Mouse (Mus musculus): ENCODE results near the gene Gm1043. TPM values are rescaled to one million over a fixed set of nuclear protein-coding genes. Genes with fewer than 3 reads are reported as not detected.

The Gm1043 gene
- polyA plus RNA-seq, 1 experiment from 2014 or later: 0.03 TPM

DNA sequence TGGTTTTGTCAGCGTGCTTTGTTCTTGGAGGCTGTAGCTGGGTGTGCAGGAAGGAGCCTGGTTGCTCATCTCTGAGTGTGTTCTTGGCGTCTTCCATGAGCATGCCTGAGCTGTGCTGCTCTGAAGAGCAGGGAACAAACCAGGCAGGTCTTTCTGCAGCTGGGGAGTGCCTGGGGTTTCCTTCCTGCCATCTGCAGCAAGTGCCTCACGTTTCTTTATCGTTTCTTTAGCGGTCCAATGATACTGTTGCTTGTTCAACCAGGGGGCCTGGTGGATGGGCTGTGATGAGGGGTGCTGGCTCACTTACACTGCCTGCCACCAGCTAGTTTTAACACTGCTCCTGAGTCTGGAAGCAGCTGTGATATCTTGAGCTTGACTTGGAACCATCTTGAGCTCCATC, 38.4 kb upstream of the Gm1043 start:
- Histone ChIP-seq H3K27me3 (replicated peaks; ENCODE audit: control insufficient read depth, insufficient read depth, low read length) (no peaks in the 10 kb centered on the region), H3K4me1 (ENCODE audit: control insufficient read depth, insufficient read depth, low read length) (no peaks in the 10 kb centered on the region), H3K36me3 (ENCODE audit: control insufficient read depth, insufficient read depth, low read length) (no peaks in the 10 kb centered on the region), H3K4me2 (ENCODE audit: low read depth, low read length) (no peak overlapping the region), H3K27ac (replicated peaks; ENCODE audit: low read depth, low read length) (no peak overlapping the region), H3K9me3 (ENCODE audit: control insufficient read depth, low read length) (no peaks in the 10 kb centered on the region), H3K9ac (ENCODE audit: low read depth, low read length) (no peak overlapping the region), H3K4me3 (ENCODE audit: low read depth, low read length) (no peak overlapping the region)
- ATAC-seq (ENCODE audit: low read depth) (no peak), DNase-seq (ENCODE audit: low spot score) (no peak)
- 57% methylated on average over 5 of the region's 5 CpGs for WGBS

- Histone ChIP-seq H3K9me3 (ENCODE audit: control insufficient read depth, low read length) (no peaks in the 10 kb centered on the region), H3K36me3 (ENCODE audit: control insufficient read depth, insufficient read depth, low read length) (no peaks in the 10 kb centered on the region), H3K4me2 (ENCODE audit: low read depth, low read length) (no peak overlapping the region), H3K27ac (replicated peaks; ENCODE audit: low read depth, low read length) (no peak overlapping the region), H3K4me3 (ENCODE audit: low read depth, low read length) (no peak overlapping the region), H3K9ac (ENCODE audit: low read depth, low read length) (no peak overlapping the region), H3K27me3 (replicated peaks; ENCODE audit: control insufficient read depth, insufficient read depth, low read length) (no peaks in the 10 kb centered on the region), H3K4me1 (ENCODE audit: control insufficient read depth, insufficient read depth, low read length) (no peaks in the 10 kb centered on the region)
- WGBS: 42% methylated on average over 11 of the region's 17 CpGs
- ATAC-seq (ENCODE audit: low read depth) (no peak), DNase-seq (ENCODE audit: low spot score) (no peak)
Measured at GRCm38 (mm10) chr5:37047206-37047915, 37.8 kb upstream of the Gm1043 start.

GRCm38 (mm10) chr5:37047992-37048391, 37.2 kb upstream of the Gm1043 start:
- 66% methylated on average over 7 of the region's 7 CpGs for WGBS
- H3K4me3 ChIP-seq (ENCODE audit: low read depth, low read length): no peak overlapping the region
- no peaks in the 10 kb centered on the region for H3K9me3 ChIP-seq (ENCODE audit: control insufficient read depth, low read length)
- ATAC-seq (ENCODE audit: low read depth) (no peak), DNase-seq (ENCODE audit: low spot score) (no peak)
- H3K9ac ChIP-seq (ENCODE audit: low read depth, low read length): no peak overlapping the region
- no peaks in the 10 kb centered on the region for H3K36me3 ChIP-seq (ENCODE audit: control insufficient read depth, insufficient read depth, low read length)
- H3K27ac ChIP-seq (replicated peaks; ENCODE audit: low read depth, low read length): no peak overlapping the region
- no peak overlapping the region for H3K4me2 ChIP-seq (ENCODE audit: low read depth, low read length)
- H3K27me3 ChIP-seq (replicated peaks; ENCODE audit: control insufficient read depth, insufficient read depth, low read length): no peaks in the 10 kb centered on the region
- no peaks in the 10 kb centered on the region for H3K4me1 ChIP-seq (ENCODE audit: control insufficient read depth, insufficient read depth, low read length)

GRCm38 (mm10) chr5:37049111-37049510, 36.1 kb upstream of the Gm1043 start:
- no peaks in the 10 kb centered on the region for H3K36me3 ChIP-seq (ENCODE audit: control insufficient read depth, insufficient read depth, low read length)
- no peak overlapping the region for H3K4me3 ChIP-seq (ENCODE audit: low read depth, low read length)
- no peaks in the 10 kb centered on the region for H3K4me1 ChIP-seq (ENCODE audit: control insufficient read depth, insufficient read depth, low read length)
- ATAC-seq (ENCODE audit: low read depth): no peak
- no peak overlapping the region for H3K4me2 ChIP-seq (ENCODE audit: low read depth, low read length)
- no peak overlapping the region for H3K9ac ChIP-seq (ENCODE audit: low read depth, low read length)
- 83% methylated on average over 2 of the region's 2 CpGs for WGBS
- no peaks in the 10 kb centered on the region for H3K27me3 ChIP-seq (replicated peaks; ENCODE audit: control insufficient read depth, insufficient read depth, low read length)
- DNase-seq (ENCODE audit: low spot score): no peak
- no peaks in the 10 kb centered on the region for H3K9me3 ChIP-seq (ENCODE audit: control insufficient read depth, low read length)
- no peak overlapping the region for H3K27ac ChIP-seq (replicated peaks; ENCODE audit: low read depth, low read length)

DNA sequence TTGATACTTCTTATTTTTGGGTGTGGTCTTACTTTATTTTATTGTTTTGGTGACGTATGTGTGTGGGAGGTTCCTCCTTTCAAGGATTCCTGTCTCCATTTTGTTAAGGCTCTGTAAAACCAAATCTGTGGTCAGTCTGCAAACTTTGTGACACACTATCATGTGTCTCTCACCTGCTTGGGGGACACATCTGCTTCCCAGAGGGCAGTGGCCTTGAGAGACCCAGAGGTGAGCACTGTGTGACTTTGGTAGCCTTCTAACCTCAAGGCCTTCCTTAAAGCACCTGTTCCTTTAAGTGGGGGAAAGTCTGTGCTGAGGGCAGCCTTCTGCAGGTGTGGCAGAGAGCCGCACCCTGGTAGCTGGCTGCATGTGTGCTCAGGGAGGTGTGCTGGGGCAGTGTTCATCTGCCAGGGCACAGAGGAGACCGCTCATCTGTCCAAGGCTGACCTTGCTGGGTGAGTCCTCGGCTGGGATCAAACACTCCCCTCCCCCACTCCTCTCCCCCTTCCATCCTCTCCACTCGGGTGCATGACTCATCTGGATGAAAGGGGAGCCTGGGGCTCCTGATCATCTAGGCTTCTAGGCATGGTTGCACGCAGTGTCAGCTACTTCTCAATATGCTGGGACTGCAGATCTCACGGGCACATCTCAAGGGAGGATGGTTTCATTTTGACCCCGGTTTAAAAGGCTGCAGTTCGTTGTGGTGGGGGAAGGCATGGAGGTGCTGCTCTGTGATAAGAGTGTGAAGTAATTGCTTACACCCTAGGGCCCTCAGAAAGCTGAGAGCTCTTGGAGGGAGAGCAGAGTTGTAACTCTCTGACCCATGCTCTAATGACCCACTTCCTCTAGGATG, 34.4 kb upstream of the Gm1043 start:
- Histone ChIP-seq H3K4me2 (ENCODE audit: low read depth, low read length) (no peak overlapping the region), H3K9ac (ENCODE audit: low read depth, low read length) (no peak overlapping the region), H3K9me3 (ENCODE audit: control insufficient read depth, low read length) (no peaks in the 10 kb centered on the region), H3K4me3 (ENCODE audit: low read depth, low read length) (no peak overlapping the region), H3K27me3 (replicated peaks; ENCODE audit: control insufficient read depth, insufficient read depth, low read length) (no peaks in the 10 kb centered on the region), H3K27ac (replicated peaks; ENCODE audit: low read depth, low read length) (no peak overlapping the region), H3K36me3 (ENCODE audit: control insufficient read depth, insufficient read depth, low read length) (no peaks in the 10 kb centered on the region), H3K4me1 (ENCODE audit: control insufficient read depth, insufficient read depth, low read length) (no peaks in the 10 kb centered on the region)
- 39% methylated on average over 9 of the region's 9 CpGs for WGBS
- ATAC-seq (ENCODE audit: low read depth): no peak
- no peak for DNase-seq (ENCODE audit: low spot score)

- H3K4me1 ChIP-seq (ENCODE audit: control insufficient read depth, insufficient read depth, low read length): no peaks in the 10 kb centered on the region
- DNase-seq (ENCODE audit: low spot score) (no peak), ATAC-seq (ENCODE audit: low read depth) (no peak)
- H3K36me3 ChIP-seq (ENCODE audit: control insufficient read depth, insufficient read depth, low read length): no peaks in the 10 kb centered on the region
- H3K27me3 ChIP-seq (replicated peaks; ENCODE audit: control insufficient read depth, insufficient read depth, low read length): no peaks in the 10 kb centered on the region
- no peak overlapping the region for H3K9ac ChIP-seq (ENCODE audit: low read depth, low read length)
- no peaks in the 10 kb centered on the region for H3K9me3 ChIP-seq (ENCODE audit: control insufficient read depth, low read length)
- H3K4me3 ChIP-seq (ENCODE audit: low read depth, low read length): no peak overlapping the region
- 79% methylated on average over 16 of the region's 16 CpGs for WGBS
- H3K4me2 ChIP-seq (ENCODE audit: low read depth, low read length): no peak overlapping the region
- H3K27ac ChIP-seq (replicated peaks; ENCODE audit: low read depth, low read length): no peak overlapping the region
Measured at GRCm38 (mm10) chr5:37051374-37052100, 33.6 kb upstream of the Gm1043 start.

- ATAC-seq (ENCODE audit: low read depth): no peak
- H3K27ac ChIP-seq (replicated peaks; ENCODE audit: low read depth, low read length): no peak overlapping the region
- H3K4me2 ChIP-seq (ENCODE audit: low read depth, low read length): no peak overlapping the region
- no peaks in the 10 kb centered on the region for H3K4me1 ChIP-seq (ENCODE audit: control insufficient read depth, insufficient read depth, low read length)
- H3K36me3 ChIP-seq (ENCODE audit: control insufficient read depth, insufficient read depth, low read length): no peaks in the 10 kb centered on the region
- WGBS: 79% methylated on average over 5 of the region's 5 CpGs
- H3K9ac ChIP-seq (ENCODE audit: low read depth, low read length): no peak overlapping the region
- no peak overlapping the region for H3K4me3 ChIP-seq (ENCODE audit: low read depth, low read length)
- H3K27me3 ChIP-seq (replicated peaks; ENCODE audit: control insufficient read depth, insufficient read depth, low read length): no peaks in the 10 kb centered on the region
- no peaks in the 10 kb centered on the region for H3K9me3 ChIP-seq (ENCODE audit: control insufficient read depth, low read length)
- no peak for DNase-seq (ENCODE audit: low spot score)
Measured at GRCm38 (mm10) chr5:37052846-37053245, 32.3 kb upstream of the Gm1043 start.

DNA sequence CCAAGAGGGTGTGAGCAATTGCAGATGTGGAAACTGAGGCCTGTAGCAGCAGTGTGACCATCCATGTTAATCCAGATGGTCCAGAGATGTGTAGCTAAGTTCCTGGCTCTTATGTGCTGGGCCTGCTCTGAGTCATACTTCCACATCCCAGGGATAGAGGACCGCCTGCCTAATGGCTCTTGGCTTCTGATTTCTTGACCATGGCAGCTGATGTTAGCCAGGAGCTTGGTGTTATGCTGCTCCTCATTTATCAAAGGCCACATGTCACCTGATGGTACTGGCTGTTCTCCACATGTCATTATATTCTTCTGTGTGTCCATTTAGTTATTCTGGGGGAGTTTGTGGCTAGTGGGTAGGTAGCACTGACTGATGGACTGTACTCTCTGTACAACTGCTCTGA, 29.4 kb upstream of the Gm1043 start:
- no peak overlapping the region for H3K4me2 ChIP-seq (ENCODE audit: low read depth, low read length)
- H3K36me3 ChIP-seq (ENCODE audit: control insufficient read depth, insufficient read depth, low read length): no peaks in the 10 kb centered on the region
- ATAC-seq (ENCODE audit: low read depth) (no peak), DNase-seq (ENCODE audit: low spot score) (no peak)
- WGBS: 82% methylated on average over 1 of the region's 1 CpGs
- H3K9me3 ChIP-seq (ENCODE audit: control insufficient read depth, low read length): no peaks in the 10 kb centered on the region
- H3K27me3 ChIP-seq (replicated peaks; ENCODE audit: control insufficient read depth, insufficient read depth, low read length): no peaks in the 10 kb centered on the region
- no peak overlapping the region for H3K4me3 ChIP-seq (ENCODE audit: low read depth, low read length)
- H3K9ac ChIP-seq (ENCODE audit: low read depth, low read length): no peak overlapping the region
- no peaks in the 10 kb centered on the region for H3K4me1 ChIP-seq (ENCODE audit: control insufficient read depth, insufficient read depth, low read length)
- H3K27ac ChIP-seq (replicated peaks; ENCODE audit: low read depth, low read length): no peak overlapping the region
